Mouse (Mus musculus) thymus, postnatal 4 days (tissue): Measurements from ENCODE around the gene Gm37240.
A peak's percentile ranks its signal among the peaks of the same experiment; 100 is the strongest.

Experiments used
- DNase-seq: peaks from one replicate; pipeline ENCODE4 v3.0.0; 2021

Gm37240 gene

GRCm38 (mm10) chr3:84722680-84723079 is 1164.6 kb downstream of the Gm37240 start:
- no peak for DNase-seq

GRCm38 (mm10) chr3:84715073-84715768 is 1172.1 kb downstream of the Gm37240 start:
- no peak for DNase-seq

- no peak for DNase-seq
Measured at GRCm38 (mm10) chr3:84712941-84713340, 1174.4 kb downstream of the Gm37240 start.

DNA sequence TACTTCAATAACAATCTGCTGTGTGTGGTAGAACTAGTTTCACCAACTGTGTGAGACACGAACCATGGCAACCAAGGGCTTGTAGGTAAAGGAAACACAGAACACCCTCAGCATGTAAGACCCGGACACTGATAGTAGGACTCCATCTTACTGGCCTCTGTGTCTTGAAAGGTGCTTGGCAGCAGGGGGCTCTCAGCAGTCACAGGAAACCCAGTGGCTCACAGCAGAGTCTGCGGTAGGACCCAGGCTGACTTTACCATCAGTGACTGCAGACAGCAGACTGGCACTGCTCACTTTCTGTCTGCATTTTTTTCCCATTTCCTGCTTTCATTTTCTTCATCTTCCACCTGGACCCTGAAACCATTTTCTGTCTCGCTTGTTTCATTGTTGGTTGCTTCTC is 1176.6 kb downstream of the Gm37240 start:
- peak; percentile 73 for DNase-seq

GRCm38 (mm10) chr3:84709967-84710366 is 1177.4 kb downstream of the Gm37240 start:
- no peak for DNase-seq

DNA sequence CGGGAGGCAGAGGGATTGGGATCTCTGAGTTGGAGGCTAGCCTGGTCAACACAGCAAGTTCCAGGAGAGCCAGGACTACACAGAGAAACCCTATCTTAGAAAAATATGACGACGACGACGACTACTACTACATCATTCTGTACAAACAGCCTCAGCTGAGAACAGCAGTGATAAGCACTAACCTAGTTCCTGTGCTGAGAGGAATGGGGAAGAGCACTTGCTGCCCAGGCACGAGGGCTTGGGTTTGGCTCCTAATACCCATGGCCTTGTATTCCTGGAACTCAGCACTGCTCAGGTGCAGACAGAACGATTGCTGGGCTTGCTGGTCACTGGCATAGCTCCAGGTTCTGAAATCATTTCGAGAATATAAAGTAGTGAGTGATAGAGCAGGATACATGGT is 1178.2 kb downstream of the Gm37240 start:
- no peak for DNase-seq

DNA sequence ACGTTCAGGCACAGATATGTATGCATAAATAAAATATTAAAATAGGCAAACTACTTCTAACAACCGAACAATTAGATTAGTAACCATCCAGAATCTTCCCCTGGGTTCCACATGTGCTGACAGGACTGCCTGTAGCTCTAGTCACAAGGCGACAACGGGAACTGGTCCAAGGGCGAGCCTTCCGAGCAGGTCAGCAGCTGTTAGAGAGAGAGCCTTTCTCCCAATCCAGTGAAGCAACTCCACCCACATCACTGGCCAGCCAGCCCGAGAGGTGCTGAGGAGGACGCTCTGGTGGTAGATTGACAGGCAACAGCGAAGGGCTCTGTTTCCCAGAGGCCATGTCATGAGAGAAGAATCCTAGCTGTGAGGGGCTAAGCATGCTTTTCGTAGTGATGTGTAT is 1178.8 kb downstream of the Gm37240 start:
- no peak for DNase-seq

DNA sequence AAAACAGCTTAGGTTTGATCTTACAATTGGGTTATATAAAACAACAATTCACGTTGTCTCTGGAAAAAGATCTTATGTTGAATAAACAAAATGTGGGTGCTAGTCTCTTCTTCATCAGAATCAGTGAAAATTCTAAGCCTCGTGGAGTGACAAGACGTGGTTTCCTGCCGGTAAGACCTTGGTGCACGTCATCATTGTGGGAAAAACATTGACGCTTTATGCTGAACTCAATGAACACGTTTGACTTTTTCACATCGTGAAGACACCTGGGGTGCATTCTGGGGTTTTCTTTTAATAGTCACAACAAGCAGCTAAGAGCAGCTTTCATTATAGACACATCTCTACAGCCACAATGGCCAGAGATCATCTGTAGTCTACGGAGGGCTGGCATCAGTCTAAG is 1182.1 kb downstream of the Gm37240 start:
- DNase-seq = no peak

DNA sequence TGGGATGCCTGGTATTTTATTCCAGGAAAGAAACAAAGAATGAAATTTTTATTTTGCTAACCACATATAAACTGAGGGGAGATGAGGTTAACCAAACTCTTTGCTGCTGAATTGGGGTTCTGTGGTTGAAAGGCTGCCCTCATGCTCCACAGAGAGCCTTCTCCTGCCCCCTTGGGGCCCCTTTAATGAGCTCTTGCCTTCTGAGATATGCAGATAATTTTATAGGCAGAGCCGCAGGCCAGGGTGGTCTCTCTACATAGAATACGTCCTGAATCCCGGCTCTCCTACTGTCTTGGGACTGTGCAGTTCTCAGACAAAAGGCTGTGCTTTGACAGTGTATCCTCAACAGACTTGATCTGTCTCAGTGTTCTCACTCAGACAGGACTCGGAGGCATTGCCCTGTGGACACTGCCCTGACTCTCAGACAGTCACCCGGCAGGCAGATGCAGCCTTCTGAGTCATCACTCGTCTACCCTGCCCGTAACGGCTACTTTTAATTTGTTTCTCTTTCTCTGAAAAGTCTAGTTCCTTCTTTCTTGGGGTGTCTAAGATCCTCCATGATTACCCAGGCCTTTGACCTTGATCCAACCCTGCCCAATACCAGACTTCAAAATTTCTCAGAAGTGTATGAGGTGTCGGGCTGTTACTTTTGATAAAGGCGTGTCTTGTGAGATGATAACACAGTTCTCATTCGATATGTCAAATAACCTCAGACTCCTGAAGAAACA is 1184.1 kb downstream of the Gm37240 start:
- DNase-seq = no peak

DNA sequence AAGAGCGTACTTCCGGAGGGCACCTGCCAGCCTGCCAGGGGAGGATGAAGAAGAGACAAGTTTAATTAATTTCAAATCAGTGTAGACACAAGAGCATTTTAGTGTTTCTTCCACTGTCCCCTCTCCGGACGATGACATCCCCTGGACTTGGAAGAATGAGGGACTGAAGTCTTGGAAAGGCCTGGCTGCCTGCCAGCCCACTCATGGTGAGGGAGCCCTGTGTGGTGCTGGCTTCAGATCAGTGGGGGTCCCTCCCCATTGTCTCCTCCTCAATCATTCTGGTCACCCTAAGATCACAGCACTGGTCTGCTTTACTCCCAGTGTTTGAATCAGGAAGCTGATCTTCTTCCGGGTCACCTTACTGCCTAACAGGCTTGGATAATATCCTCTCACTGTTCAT is 1185.4 kb downstream of the Gm37240 start:
- DNase-seq = no peak

DNA sequence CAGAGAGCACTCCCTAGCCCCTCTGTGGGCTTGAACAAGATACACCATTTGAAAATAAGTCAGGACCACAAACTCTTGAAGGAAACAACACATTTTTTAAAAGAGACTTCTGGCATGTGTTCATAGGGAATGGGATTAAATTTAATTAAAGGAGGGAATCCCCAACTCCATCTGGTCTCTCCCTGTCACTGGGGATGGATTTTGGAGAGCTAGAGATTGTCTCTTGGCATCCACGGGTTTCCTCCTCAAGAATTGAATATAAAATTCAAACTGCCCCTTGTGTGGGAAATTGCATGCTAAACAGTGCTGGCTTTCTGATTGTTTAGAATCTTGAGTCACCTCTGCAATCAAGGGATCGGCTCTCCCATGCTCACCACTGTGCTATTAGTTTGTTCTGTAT is 1185.8 kb downstream of the Gm37240 start:
- no peak for DNase-seq

DNA sequence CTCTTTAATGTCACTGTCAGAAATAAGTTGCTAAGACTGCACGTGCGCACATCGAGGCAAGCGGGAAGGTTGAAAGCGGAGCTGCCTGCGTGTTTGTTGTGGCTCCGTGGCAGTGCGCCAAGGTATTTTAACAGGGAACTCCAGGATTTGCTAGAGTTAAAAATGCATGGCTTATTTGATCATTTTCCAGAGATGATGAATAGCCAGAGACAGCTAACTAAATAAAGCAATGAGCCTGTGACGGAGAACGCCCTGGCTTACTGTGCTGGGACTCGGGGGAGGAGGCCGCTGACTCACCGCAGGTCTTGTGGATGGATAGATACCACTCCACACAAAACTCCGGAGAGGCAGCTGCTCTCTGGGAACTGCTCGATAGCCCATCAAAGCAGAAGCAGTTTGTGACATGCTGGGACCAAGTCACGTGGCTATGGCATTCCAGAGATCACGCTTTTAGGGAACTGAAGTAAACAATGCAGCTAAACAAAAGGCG is 1190.8 kb downstream of the Gm37240 start:
- DNase-seq = no peak

DNA sequence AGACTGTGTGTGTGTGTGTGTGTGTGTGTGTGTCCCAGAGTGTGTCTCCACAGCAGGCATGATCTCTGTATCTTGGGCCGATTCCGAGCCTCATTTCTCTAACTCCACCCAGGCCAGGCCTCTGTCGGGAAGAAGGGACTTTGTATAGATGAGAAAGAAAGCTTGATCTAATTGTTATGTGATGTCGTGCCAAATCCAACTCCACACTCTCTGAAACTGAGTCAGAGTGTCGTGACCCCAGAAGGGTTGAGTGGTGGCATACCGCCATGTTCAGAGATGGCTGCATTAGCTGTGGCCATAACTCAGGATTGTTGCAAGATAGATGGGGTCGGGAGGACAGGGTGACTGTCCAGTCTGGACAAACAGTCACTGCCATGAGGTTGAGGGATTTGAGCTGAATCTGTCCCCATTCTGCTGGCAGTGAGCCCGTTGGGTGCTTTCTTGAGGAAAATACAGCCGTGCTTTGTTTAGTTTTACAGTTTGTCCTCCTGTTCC is 1191.4 kb downstream of the Gm37240 start:
- no peak for DNase-seq

DNA sequence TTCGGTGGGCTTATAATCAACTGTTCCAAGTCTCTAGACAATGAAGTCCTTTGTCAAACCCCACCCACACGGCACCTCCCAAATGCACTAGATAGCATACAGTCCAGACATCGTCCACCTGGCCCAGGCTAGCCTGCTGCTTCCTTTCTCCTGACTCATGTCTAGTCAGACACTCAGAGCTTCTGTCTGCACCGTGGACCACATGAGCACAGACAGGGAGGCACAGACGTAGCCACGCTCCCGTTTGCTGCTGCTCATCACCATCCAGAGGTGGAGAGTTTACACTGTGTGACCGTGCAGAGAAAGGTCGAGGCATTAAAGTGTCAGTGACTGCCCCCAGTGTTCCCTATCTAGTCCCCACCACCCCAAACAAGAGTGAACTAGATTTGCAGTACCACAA is 1191.9 kb downstream of the Gm37240 start:
- DNase-seq = no peak

- DNase-seq = no peak
Measured at GRCm38 (mm10) chr3:84693886-84694285, 1193.4 kb downstream of the Gm37240 start.

DNA sequence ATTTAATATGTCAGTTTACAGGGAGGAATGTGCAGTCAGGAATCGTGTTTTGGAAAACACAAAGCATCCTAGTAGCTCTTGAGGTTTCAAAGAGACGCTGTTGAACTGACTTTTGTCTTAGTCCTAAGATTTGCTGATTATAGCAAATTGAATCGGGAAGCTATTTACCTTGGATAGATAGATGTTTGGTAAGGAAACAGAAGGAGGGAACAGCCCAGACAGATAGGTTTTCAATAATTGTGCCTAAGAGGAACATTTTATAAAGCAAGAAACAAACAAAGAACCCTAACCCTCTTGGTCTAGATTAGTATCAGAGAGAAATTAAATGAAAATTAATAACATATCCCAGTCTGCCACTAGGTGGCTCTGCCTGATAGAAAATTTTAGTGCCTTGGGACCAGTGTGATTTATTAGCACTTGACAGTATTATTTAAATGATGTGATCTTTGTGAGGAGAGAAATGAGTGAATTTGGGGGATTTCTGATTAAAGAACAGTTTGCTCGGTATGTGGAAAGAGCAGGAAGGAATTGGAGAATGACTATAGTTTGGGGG is 1194.6 kb downstream of the Gm37240 start:
- DNase-seq = no peak

DNA sequence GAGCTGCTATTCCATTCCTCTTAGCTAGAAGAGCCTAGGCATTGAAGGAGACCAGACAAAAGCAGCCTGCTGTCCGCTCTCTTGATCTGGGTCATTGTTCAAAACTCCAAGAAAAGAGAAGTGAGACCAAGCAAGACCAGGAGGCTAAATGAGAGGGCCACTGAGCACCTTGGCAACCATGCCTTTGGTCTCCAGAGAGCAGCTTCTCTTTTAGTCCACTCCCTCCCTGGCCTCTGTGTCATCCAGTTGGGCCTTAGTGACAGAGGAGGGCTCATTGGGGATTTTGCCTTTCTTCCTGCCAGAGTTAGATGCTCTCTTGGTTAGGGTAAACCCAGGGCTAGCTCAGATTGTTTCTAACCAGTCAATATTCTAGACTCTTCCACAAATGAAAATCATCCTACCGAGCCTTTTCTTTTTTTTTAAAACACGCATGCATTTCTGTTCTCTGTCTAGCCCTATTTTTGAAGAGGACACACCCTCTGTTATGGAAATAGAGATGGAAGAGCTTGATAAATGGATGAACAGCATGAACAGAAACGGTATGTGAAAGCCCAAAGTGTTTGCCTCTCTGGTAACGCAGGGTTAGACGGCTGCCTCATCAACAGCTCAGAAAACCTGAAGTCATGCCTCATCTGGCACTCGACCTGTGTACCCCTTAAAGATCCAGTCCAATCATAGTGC is 1197.1 kb downstream of the Gm37240 start:
- DNase-seq = no peak

- DNase-seq = no peak
Measured at GRCm38 (mm10) chr3:84689656-84690055, 1197.7 kb downstream of the Gm37240 start.

GRCm38 (mm10) chr3:84688176-84688575 is 1199.1 kb downstream of the Gm37240 start:
- no peak for DNase-seq

- no peak for DNase-seq
Measured at GRCm38 (mm10) chr3:84687488-84687846, 1199.9 kb downstream of the Gm37240 start.

GRCm38 (mm10) chr3:84686799-84687487 is 1200.4 kb downstream of the Gm37240 start:
- DNase-seq = no peak

- no peak for DNase-seq
Measured at GRCm38 (mm10) chr3:84686294-84686672, 1201.0 kb downstream of the Gm37240 start.
